Mouse (Mus musculus) intestine, postnatal 0 days (tissue): ENCODE data around the gene Pla2g4b. TPM values are rescaled to one million over a fixed set of nuclear protein-coding genes. Genes with fewer than 3 reads are reported as not detected.
A peak's percentile ranks its signal among the peaks of the same experiment; 100 is the strongest.

Experiments
- ATAC-seq: fragments of 200-750 bp; cut with Nextera tagmentation; 2 replicates; pipeline ENCODE4 v1.8.0; 2017; ENCODE audit warnings: mild to moderate bottlenecking, moderate TSS enrichment, moderate library complexity
- H3K27ac ChIP-seq: fragments of 300-500 bp; sonication (generic); 2 replicates; pipeline ENCODE4 v1.5.1; 2014; ENCODE audit warnings: mild to moderate bottlenecking, low read depth, low read length, moderate library complexity
- H3K27me3 ChIP-seq: fragments of 300-500 bp; sonication (generic); replicated peaks from 2 replicates; pipeline ENCODE4 v1.6.1; 2014; ENCODE audit warnings: low read length, mixed read lengths; ENCODE audit not compliant: control insufficient read depth, insufficient read depth
- H3K36me3 ChIP-seq: fragments of 300-500 bp; sonication (generic); 2 replicates; pipeline ENCODE4 v1.6.1; 2014; ENCODE audit warnings: mild to moderate bottlenecking, moderate library complexity; ENCODE audit not compliant: control insufficient read depth, insufficient read depth
- H3K4me1 ChIP-seq: fragments of 300-500 bp; sonication (generic); replicated peaks from 2 replicates; pipeline ENCODE4 v1.6.1; 2014; ENCODE audit warnings: antibody characterized with exemption, low read length, mixed read lengths; ENCODE audit not compliant: control insufficient read depth, insufficient read depth
- H3K4me2 ChIP-seq: fragments of 300-500 bp; sonication (generic); replicated peaks from 2 replicates; pipeline ENCODE4 v1.6.1; 2014; ENCODE audit warnings: low read depth, mild to moderate bottlenecking, moderate library complexity
- H3K4me3 ChIP-seq: fragments of 300-500 bp; sonication (generic); 2 replicates; pipeline ENCODE4 v1.5.1; 2014; ENCODE audit warnings: low read depth, low read length
- H3K9ac ChIP-seq: fragments of 300-500 bp; sonication (generic); 2 replicates; pipeline ENCODE4 v1.6.1; 2014; ENCODE audit warnings: mild to moderate bottlenecking, low read depth, low read length
- H3K9me3 ChIP-seq: fragments of 300-500 bp; sonication (generic); 2 replicates; pipeline ENCODE4 v1.6.1; 2016; ENCODE audit warnings: mixed run types; ENCODE audit not compliant: control insufficient read depth
- CTCF ChIP-seq: sonication (generic); IDR thresholded peaks from 2 replicates; pipeline ENCODE4 v1.5.1; 2016; ENCODE audit warnings: low read depth, mild to moderate bottlenecking, control low read depth, antibody characterized with exemption, moderate library complexity
- WGBS: fragments of 180-500 bp; shearing (Covaris S2); extraction: QIAGEN DNeasy Blood & Tissue Kit; methylation state at CpG from one replicate; pipeline ENCODE4 v1.1.7; 2014; 5-methylcytosine and 5-hydroxymethylcytosine counted together
- polyA plus RNA-seq: library from polyadenylated mRNA; unstranded; fragments of >200 nt; fragmentation: Nextera tagmentation; extraction: Ambion mirVana; gene quantifications from 2 replicates; pipeline ENCODE4 v1.2.1, GENCODE M21; 2015

The Pla2g4b gene
- polyA plus RNA-seq, 1 experiment from 2014 or later: 0.99 TPM

GRCm38 (mm10) chr2:120011462-120012200, 21.6 kb upstream of the Pla2g4b start:
- 79% methylated on average over 8 of the region's 8 CpGs for WGBS
- H3K27ac ChIP-seq: no peak overlapping the region
- no peak overlapping the region for H3K4me3 ChIP-seq
- H3K27me3 ChIP-seq: no peaks in the 10 kb centered on the region
- ATAC-seq: peak; percentile 19; the same call in 1 of the 2 replicates
- no peak overlapping the region for H3K9ac ChIP-seq
- H3K36me3 ChIP-seq: peaks cover 38% of the 10 kb centered on the region
- TF ChIP-seq CTCF: peak; percentile 84
- no peaks in the 10 kb centered on the region for H3K9me3 ChIP-seq
- no peaks in the 10 kb centered on the region for H3K4me1 ChIP-seq
- no peak overlapping the region for H3K4me2 ChIP-seq

- TF ChIP-seq CTCF: no peak
- ATAC-seq: no peak
- no peak overlapping the region for H3K9ac ChIP-seq
- H3K36me3 ChIP-seq: peaks cover 51% of the 10 kb centered on the region
- H3K9me3 ChIP-seq: no peaks in the 10 kb centered on the region
- H3K27me3 ChIP-seq: no peaks in the 10 kb centered on the region
- WGBS: 71% methylated on average over 13 of the region's 13 CpGs
- no peak overlapping the region for H3K27ac ChIP-seq
- H3K4me1 ChIP-seq: no peaks in the 10 kb centered on the region
- H3K4me3 ChIP-seq: no peak overlapping the region
- no peak overlapping the region for H3K4me2 ChIP-seq
Observed at GRCm38 (mm10) chr2:120012924-120013323, 20.3 kb upstream of the Pla2g4b start.

DNA sequence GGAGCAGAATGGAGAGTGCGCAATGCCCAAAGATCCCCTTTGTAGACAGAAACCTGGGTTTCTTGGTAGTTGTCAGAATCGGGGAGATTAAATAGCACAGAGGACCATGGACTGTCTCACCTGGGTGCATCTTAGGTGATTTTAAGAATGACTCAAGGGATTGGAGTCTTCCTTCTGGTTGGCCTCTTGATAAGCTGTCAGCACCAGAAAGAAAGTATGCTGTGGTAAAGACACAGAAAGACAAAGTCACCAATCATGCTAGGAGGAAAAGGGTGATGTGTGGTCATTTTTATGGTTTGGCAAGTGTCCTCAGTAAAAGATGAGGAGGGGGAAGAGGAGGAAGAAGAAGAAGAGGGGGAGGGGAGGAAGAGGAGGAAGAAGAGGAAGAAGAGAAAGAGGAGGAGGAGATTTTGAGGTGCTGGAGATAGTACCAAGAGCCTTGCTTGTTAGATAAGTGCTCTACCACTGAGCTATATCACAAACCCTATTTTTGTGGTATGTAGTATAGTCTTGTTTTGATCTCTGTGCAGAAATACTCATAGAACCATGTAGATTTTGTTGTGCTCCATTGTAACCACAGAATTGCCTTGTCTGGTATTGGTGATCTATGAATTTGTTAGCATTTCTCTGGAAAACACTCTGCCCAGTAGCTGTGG, 19.3 kb upstream of the Pla2g4b start:
- H3K27ac ChIP-seq: no peak overlapping the region
- H3K9ac ChIP-seq: no peak overlapping the region
- 89% methylated on average over 2 of the region's 2 CpGs for WGBS
- no peaks in the 10 kb centered on the region for H3K27me3 ChIP-seq
- no peaks in the 10 kb centered on the region for H3K4me1 ChIP-seq
- TF ChIP-seq CTCF: no peak
- H3K4me3 ChIP-seq: no peak overlapping the region
- H3K9me3 ChIP-seq: no peaks in the 10 kb centered on the region
- no peak for ATAC-seq
- peaks cover 62% of the 10 kb centered on the region for H3K36me3 ChIP-seq
- no peak overlapping the region for H3K4me2 ChIP-seq

DNA sequence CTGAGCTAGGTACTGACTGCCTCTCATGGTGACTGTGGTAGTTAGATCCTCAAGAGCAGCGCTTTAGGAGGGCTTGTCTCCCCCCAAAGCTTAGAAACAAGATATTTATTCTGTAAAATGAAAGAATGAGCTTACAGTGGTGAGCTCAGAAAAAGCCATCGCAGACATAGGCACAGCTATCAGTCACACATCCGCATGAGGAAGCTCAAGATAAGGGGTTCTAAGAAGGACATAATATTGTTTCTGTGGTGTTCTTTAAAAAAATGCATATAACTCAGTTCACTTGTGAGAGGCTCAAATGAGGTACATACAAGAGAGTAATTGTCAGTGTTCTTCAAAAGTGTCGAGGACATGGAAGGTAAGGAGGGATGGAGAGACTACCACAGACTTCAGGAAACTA, 17.3 kb upstream of the Pla2g4b start:
- Histone ChIP-seq H3K9me3 (no peaks in the 10 kb centered on the region), H3K27me3 (no peaks in the 10 kb centered on the region), H3K27ac (no peak overlapping the region), H3K9ac (no peak overlapping the region), H3K4me2 (no peak overlapping the region), H3K4me1 (no peaks in the 10 kb centered on the region), H3K4me3 (no peak overlapping the region), H3K36me3 (peaks cover 81% of the 10 kb centered on the region)
- no peak for ATAC-seq
- WGBS: 93% methylated on average over 4 of the region's 4 CpGs
- no peak for TF ChIP-seq CTCF

- peaks cover 95% of the 10 kb centered on the region for H3K36me3 ChIP-seq
- H3K27ac ChIP-seq: no peak overlapping the region
- H3K4me2 ChIP-seq: no peak overlapping the region
- no peak for ATAC-seq
- no peaks in the 10 kb centered on the region for H3K27me3 ChIP-seq
- WGBS: 79% methylated on average over 12 of the region's 12 CpGs
- no peaks in the 10 kb centered on the region for H3K9me3 ChIP-seq
- TF ChIP-seq CTCF: no peak
- H3K4me1 ChIP-seq: no peaks in the 10 kb centered on the region
- no peak overlapping the region for H3K4me3 ChIP-seq
- H3K9ac ChIP-seq: no peak overlapping the region
Observed at GRCm38 (mm10) chr2:120017599-120017998, 15.6 kb upstream of the Pla2g4b start.

DNA sequence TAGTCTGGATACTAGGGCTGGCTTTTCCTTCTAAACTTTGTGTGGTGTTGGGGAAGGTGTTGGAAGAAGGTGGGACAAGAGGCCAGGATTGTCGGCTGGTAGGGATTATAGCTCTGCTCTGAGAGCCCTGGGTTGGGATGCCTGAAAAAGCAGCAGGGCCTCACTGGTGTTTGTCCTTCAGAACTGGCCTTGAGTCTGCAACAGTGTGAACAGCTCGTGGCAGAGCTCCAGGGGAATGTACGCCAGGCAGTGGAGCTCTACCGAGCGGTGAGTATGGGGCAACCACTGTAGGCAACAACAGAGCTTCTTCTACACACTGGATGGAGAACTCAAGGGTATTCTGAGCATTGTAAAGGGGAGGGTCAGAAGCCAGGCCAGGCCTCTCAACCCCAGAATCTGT, 8.9 kb upstream of the Pla2g4b start:
- 90% methylated on average over 5 of the region's 5 CpGs for WGBS
- H3K9ac ChIP-seq: no peak overlapping the region
- no peak overlapping the region for H3K4me3 ChIP-seq
- H3K27ac ChIP-seq: no peak overlapping the region
- TF ChIP-seq CTCF: no peak
- no peaks in the 10 kb centered on the region for H3K9me3 ChIP-seq
- H3K27me3 ChIP-seq: no peaks in the 10 kb centered on the region
- H3K36me3 ChIP-seq: peaks cover 59% of the 10 kb centered on the region
- peaks cover 5% of the 10 kb centered on the region for H3K4me1 ChIP-seq
- H3K4me2 ChIP-seq: no peak overlapping the region
- no peak for ATAC-seq
